Mouse (Mus musculus): ENCODE measurements around the gene Uri1. TPM values are rescaled to one million over a fixed set of nuclear protein-coding genes. Genes with fewer than 3 reads are reported as not detected.

Gene Uri1
- 37.5 and 37.6 TPM in 2 replicates for polyA plus RNA-seq (2015; fragmentation: Nextera tagmentation; extraction: Ambion mirVana)

DNA sequence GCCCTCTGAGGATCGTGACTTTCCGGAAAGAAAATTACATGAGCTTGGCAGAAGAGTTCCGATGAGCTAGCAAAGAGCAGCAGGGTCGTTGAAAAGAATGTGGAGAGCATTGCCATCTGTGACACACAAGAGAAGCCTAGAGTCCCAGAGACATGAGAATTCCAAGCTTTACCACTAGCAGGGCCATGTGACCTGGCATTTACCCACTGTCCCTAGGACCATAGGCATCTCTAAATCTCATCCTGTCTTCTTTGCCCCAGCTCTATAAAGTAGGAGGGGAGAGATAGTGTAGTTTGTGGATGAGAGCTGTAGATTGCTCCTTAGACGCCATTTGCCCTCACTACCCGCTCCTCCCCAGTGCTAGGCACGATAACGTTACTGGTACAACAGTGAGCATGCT is at the start of gene Uri1:
Gene Uri1 (minus strand): TSS at position 101 of the 400 bp plus-strand sequence.
- Histone ChIP-seq H3K4me1 (replicated peaks) (no peaks in the 10 kb centered on the region), H3K9ac (no peak within 1 kb of the TSS), H3K36me3 (no peaks in the 10 kb centered on the region), H3K4me2 (no peak within 1 kb of the TSS), H3K9me3 (no peaks in the 10 kb centered on the region), H3K27me3 (no peaks in the 10 kb centered on the region), H3K27ac (replicated peaks) (no peak within 1 kb of the TSS), H3K4me3 (no peak within 1 kb of the TSS)
- 93% methylated on average over 8 of the region's 8 CpGs for WGBS
- no peak for ATAC-seq (ENCODE audit: low FRiP score, low read depth)

DNA sequence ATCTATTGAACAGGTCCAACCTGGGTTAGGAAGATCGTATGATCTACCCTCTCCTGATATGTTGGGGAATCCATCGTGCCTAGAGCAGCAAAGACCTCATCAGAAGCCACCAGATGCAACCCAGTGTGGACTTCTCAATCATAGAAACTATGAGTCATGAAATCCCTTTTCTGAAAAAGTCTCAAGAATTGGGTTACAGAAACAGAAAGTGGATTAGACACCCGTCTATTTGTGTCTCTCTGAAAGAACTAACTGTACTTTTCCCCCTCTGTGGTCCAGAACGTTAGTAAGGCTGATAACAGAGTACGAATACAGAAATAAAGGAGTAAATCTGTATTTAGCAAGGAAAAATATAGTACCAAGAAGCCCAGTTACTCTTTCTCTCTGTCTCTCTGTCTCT is 47.7 kb upstream of the Uri1 start:
- H3K9me3 ChIP-seq = no peaks in the 10 kb centered on the region
- H3K27me3 ChIP-seq = no peaks in the 10 kb centered on the region; the same call in 1 of the 2 replicates
- H3K4me2 ChIP-seq = no peak overlapping the region
- H3K4me3 ChIP-seq = no peak overlapping the region
- no peak overlapping the region for H3K27ac ChIP-seq (replicated peaks)
- H3K4me1 ChIP-seq (replicated peaks) = peaks cover 14% of the 10 kb centered on the region
- no peak overlapping the region for H3K9ac ChIP-seq
- ATAC-seq (ENCODE audit: low FRiP score, low read depth) = no peak
- no peaks in the 10 kb centered on the region for H3K36me3 ChIP-seq
- WGBS = 83% methylated on average over 5 of the region's 5 CpGs

DNA sequence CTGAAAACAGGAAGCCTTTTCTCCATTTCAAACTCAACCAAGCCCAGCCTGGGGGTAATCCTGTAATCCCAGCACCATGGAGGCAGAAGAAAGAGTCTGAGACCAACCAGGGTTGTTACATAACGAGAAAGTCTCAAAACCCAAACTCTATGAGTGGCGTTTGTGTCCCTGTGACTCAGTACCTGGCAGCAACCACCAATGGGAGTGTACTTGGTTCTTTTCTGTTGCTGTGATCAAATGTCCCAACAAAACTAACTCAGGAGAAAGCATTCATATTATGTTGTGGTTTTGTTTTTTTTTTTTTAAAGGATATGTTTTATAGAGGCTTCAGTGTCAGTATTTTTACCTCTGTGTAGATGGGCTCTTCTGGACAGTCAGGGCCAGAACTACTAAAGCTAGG is 47.3 kb upstream of the Uri1 start:
- no peaks in the 10 kb centered on the region for H3K9me3 ChIP-seq
- H3K36me3 ChIP-seq = no peaks in the 10 kb centered on the region
- H3K9ac ChIP-seq = no peak overlapping the region
- no peak overlapping the region for H3K4me3 ChIP-seq
- no peaks in the 10 kb centered on the region; the same call in 1 of the 2 replicates for H3K27me3 ChIP-seq
- H3K4me1 ChIP-seq (replicated peaks) = peaks cover 14% of the 10 kb centered on the region
- no peak overlapping the region for H3K27ac ChIP-seq (replicated peaks)
- 68% methylated on average over 2 of the region's 2 CpGs for WGBS
- H3K4me2 ChIP-seq = no peak overlapping the region
- ATAC-seq (ENCODE audit: low FRiP score, low read depth) = no peak

DNA sequence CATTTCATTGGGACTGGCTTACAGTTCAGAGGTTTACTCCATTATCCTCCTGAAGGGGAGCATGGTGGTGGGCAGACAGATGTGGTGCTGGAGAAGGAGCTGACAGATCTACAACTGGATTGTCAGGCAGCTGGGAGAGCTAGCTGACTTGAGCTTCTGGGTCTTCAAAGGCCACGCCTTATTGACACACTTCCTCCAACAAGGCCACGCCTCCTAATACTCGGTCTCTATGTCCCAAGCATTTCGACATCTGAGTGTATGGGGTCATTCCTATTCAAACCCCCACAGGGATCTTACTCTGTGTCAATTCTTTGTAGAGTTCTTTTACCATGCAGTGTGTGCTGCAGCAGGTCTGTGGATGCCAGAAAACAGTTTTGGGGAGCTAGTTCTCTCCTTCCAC is 41.1 kb upstream of the Uri1 start:
- Histone ChIP-seq H3K4me1 (replicated peaks) (peaks cover 9% of the 10 kb centered on the region), H3K9ac (no peak overlapping the region), H3K27ac (replicated peaks) (no peak overlapping the region), H3K4me2 (no peak overlapping the region), H3K27me3 (no peaks in the 10 kb centered on the region), H3K9me3 (no peaks in the 10 kb centered on the region), H3K36me3 (no peaks in the 10 kb centered on the region), H3K4me3 (no peak overlapping the region)
- WGBS = 56% methylated on average over 4 of the region's 4 CpGs
- ATAC-seq (ENCODE audit: low FRiP score, low read depth) = no peak

DNA sequence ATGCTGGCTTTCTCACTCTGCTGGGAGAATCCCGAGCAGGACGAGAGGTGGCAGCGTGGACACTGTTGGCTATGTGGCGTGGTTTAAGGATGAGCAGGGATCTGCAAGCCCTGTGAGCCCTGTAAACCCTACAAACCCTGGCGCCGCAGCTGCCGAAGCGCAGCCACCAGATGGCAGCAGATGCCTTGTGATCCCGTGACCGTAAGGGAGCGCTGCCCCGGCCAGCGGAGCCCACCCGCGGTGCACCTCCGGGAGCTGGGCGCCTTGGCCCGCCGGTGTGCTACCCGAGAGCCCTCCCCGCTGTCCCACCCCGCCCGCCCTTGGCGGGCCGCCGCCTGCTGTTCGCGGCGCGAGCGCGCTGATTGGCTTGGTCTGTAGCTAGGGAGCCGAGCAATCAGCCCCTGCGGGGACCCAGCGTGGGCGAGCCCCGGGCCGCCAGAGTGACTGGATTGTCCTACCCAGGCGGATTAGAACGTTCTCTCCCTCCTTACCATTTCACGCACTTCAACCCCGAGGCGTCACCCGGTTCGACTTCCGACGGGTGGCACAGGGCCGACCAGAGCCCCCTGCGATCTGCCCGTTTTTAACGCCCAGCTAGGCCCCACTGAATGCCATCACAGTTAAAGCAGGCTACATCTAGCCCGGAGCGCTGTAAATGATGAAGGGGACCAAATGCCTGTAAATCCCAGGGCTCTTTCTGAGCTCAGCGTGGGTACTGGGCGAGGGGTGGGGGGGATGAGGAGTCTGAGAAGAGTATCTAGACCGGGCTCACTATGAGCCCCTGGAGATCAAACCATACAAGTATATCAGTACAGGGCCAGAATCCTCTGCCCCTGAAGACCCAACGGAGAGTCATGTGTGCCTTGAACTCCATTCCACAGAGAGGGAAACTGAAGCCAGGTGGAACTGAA is 38.0 kb upstream of the Uri1 start:
- H3K36me3 ChIP-seq = no peaks in the 10 kb centered on the region
- H3K27ac ChIP-seq (replicated peaks) = peak overlapping the region; percentile 71
- peak overlapping the region; percentile 95 for H3K4me2 ChIP-seq
- no peaks in the 10 kb centered on the region for H3K27me3 ChIP-seq
- ATAC-seq (ENCODE audit: low FRiP score, low read depth) = peak; percentile 89
- H3K4me1 ChIP-seq (replicated peaks) = peaks cover 9% of the 10 kb centered on the region
- H3K9ac ChIP-seq = peak overlapping the region; percentile 72
- peak overlapping the region; percentile 71 for H3K4me3 ChIP-seq
- 2% methylated on average over 54 of the region's 57 CpGs for WGBS
- no peaks in the 10 kb centered on the region for H3K9me3 ChIP-seq

DNA sequence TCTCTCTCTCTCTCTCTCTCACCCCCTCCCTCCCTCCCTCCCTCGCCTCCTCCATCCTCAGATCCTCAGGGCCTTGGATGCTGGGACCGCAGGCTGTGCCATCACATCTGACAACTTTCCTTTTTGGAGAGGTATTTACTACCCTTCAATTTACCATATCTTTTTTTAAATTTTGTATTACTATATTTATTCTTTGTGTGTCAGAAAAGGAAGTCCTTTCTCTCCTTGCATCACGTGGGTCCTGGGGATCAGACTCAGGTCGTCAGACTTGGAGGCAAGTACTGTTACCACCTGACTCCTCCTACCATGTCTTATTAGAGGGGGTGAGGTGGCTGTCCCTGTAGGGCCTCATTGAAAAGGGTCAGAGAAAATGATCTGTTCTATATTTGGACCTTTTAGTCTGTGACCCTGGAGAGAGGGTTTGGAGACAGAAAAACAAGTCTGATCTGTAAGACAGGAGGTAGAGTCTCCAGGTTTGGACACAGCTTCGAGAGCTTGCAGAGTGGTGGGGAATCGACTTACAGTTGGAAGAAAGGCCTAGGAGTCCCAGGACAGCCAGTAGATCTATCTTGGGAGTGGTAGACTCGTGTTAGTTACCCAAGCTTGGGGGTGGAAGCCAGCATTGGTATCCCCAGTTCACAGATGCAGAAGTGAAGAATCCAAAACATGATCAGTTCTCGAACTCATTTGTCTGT is 36.4 kb upstream of the Uri1 start:
- 77% methylated on average over 8 of the region's 8 CpGs for WGBS
- no peaks in the 10 kb centered on the region for H3K9me3 ChIP-seq
- H3K27me3 ChIP-seq = no peaks in the 10 kb centered on the region
- H3K4me2 ChIP-seq = no peak overlapping the region
- no peak overlapping the region for H3K27ac ChIP-seq (replicated peaks)
- H3K4me3 ChIP-seq = no peak overlapping the region
- H3K9ac ChIP-seq = no peak overlapping the region
- ATAC-seq (ENCODE audit: low FRiP score, low read depth) = no peak
- peaks cover 9% of the 10 kb centered on the region for H3K4me1 ChIP-seq (replicated peaks)
- H3K36me3 ChIP-seq = no peaks in the 10 kb centered on the region

DNA sequence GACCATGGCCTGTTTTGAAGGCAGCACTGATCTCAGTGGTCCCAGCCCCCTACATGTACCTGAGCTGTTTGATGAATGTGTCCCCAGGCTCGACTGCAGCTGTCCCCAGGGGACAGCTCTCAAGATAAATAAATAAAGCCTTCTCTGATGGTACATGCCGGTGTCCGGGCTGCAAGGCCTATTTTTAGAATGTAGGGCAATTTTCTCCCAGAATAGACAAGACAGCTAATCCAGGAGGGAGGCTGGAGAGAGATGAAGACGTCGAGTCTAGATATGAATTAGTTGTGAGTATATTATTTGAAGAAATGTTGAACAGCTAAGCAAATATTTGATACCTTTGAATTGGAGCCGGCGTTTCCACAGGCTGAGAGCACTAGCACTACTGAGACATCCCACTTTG is 35.7 kb upstream of the Uri1 start:
- no peak overlapping the region for H3K4me3 ChIP-seq
- no peaks in the 10 kb centered on the region for H3K27me3 ChIP-seq
- peaks cover 9% of the 10 kb centered on the region for H3K4me1 ChIP-seq (replicated peaks)
- ATAC-seq (ENCODE audit: low FRiP score, low read depth) = no peak
- H3K4me2 ChIP-seq = no peak overlapping the region
- H3K36me3 ChIP-seq = no peaks in the 10 kb centered on the region
- H3K27ac ChIP-seq (replicated peaks) = no peak overlapping the region
- H3K9me3 ChIP-seq = no peaks in the 10 kb centered on the region
- WGBS = 55% methylated on average over 7 of the region's 7 CpGs
- H3K9ac ChIP-seq = no peak overlapping the region

DNA sequence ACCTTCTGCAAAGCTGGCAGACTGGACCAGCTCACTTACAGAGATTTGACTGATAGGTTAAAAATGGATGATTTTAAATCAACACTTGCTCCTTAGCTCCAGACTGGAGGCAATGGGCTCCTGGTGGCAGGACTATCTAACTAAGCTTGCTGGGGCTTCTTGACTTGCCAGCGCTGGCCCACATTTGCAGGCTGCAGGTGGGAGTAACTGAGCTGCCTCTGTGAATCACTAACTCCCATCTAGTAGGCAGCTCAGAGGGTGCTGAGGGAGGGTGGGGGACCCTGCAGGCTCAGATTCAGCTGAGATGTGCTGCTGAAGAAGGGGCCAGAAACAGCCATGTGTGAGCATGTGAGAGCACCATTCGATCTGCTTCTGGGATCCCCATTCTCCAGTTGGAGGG is 32.6 kb upstream of the Uri1 start:
- Histone ChIP-seq H3K27me3 (no peaks in the 10 kb centered on the region), H3K9me3 (no peaks in the 10 kb centered on the region), H3K4me2 (no peak overlapping the region), H3K4me3 (no peak overlapping the region), H3K9ac (no peak overlapping the region), H3K4me1 (replicated peaks) (peaks cover 5% of the 10 kb centered on the region; the same call in 1 of the 2 replicates), H3K36me3 (no peaks in the 10 kb centered on the region), H3K27ac (replicated peaks) (no peak overlapping the region)
- WGBS = 94% methylated on average over 2 of the region's 2 CpGs
- no peak for ATAC-seq (ENCODE audit: low FRiP score, low read depth)

DNA sequence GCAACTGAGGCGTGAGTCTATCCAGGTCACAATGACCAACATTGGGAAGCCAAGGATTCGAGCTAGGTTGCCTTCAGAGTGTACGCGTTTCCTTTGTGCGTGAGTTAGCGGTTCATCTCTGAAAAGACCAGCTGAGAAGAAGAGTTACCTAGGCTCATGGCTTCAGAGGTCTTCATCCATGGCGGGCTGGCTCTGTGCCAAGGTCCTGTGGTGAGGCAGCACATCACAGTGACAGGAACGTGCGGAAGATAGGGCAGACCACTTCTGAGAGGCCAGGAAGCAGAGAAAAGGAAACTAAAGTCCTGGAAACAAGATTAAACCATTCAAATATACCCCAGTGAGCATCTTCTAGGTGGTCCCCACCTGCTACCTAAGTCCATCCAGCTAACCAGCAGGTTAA is 30.9 kb upstream of the Uri1 start:
- no peak overlapping the region for H3K27ac ChIP-seq (replicated peaks)
- 83% methylated on average over 9 of the region's 9 CpGs for WGBS
- H3K27me3 ChIP-seq = no peaks in the 10 kb centered on the region
- H3K9me3 ChIP-seq = no peaks in the 10 kb centered on the region
- H3K4me1 ChIP-seq (replicated peaks) = no peaks in the 10 kb centered on the region
- no peak for ATAC-seq (ENCODE audit: low FRiP score, low read depth)
- no peaks in the 10 kb centered on the region for H3K36me3 ChIP-seq
- H3K4me2 ChIP-seq = no peak overlapping the region
- H3K9ac ChIP-seq = no peak overlapping the region
- no peak overlapping the region for H3K4me3 ChIP-seq

DNA sequence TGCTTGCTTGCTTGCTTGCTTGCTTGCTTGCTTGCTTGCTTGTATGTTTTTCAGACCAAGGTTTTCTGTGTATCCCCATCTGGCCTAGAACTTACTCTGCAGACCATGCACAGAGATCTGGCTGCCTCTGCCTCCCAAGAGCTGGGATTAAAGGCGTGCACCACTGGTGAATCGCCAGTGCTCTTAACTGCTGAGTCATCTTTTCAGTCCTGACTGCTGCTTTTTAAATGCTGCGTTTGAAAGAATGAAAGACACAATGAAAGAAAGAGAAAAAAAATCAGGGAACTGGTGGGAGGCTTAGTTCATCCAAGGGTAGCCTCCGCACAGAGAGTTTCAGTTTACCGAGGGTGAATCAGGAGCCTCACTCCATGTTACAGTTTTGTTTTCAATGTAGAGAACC is 23.9 kb upstream of the Uri1 start:
- Histone ChIP-seq H3K27ac (replicated peaks) (no peak overlapping the region), H3K27me3 (no peaks in the 10 kb centered on the region), H3K36me3 (no peaks in the 10 kb centered on the region), H3K4me2 (no peak overlapping the region), H3K9ac (no peak overlapping the region), H3K4me3 (no peak overlapping the region), H3K9me3 (no peaks in the 10 kb centered on the region), H3K4me1 (replicated peaks) (no peaks in the 10 kb centered on the region)
- ATAC-seq (ENCODE audit: low FRiP score, low read depth) = no peak
- WGBS = 64% methylated on average over 5 of the region's 5 CpGs

DNA sequence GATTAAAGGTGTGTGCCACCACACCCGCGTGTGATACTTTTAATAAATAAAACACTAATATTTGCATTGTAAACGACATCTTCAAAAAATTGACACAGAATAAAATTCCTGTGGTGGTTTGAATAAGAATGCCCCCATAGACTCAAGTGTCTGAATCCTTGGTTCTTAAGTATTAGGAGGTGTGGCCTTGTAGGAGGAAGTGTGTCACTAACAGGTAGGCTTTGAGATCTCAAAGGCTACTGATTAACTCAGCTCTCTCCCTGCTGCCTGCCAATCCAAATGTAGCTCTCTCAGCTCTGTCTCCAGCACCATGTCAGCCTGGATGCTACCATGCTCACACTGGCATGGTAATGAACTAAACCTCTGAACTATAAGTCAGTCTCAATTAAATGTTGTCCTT is 17.9 kb upstream of the Uri1 start:
- H3K27ac ChIP-seq (replicated peaks) = no peak overlapping the region
- no peaks in the 10 kb centered on the region for H3K36me3 ChIP-seq
- 86% methylated on average over 3 of the region's 3 CpGs for WGBS
- H3K4me1 ChIP-seq (replicated peaks) = no peaks in the 10 kb centered on the region
- no peak overlapping the region for H3K4me3 ChIP-seq
- no peak overlapping the region for H3K4me2 ChIP-seq
- no peaks in the 10 kb centered on the region for H3K27me3 ChIP-seq
- no peak overlapping the region for H3K9ac ChIP-seq
- H3K9me3 ChIP-seq = no peaks in the 10 kb centered on the region
- ATAC-seq (ENCODE audit: low FRiP score, low read depth) = no peak

DNA sequence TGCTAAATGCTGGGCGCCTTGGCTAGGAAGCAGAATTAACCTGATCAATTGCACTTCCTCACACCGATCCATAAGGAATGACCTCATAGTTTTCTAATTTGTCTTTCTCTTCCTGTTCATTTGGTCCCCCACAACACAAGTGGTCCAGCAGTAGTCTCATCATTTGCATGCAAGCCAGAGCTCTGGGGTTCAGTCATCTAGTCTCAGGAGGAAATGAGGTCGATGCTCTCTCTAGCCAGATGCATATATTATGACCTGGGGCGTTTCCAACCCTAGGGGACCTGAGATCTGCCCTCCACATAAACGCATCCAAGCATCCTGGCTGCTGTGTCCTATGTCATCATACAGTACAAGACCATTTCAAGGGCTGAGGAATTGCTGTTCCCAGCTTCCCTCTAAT is 14.2 kb upstream of the Uri1 start:
- H3K27ac ChIP-seq (replicated peaks) = no peak overlapping the region
- no peaks in the 10 kb centered on the region for H3K27me3 ChIP-seq
- H3K4me1 ChIP-seq (replicated peaks) = no peaks in the 10 kb centered on the region
- H3K9me3 ChIP-seq = no peaks in the 10 kb centered on the region
- H3K9ac ChIP-seq = no peak overlapping the region
- H3K4me2 ChIP-seq = no peak overlapping the region
- H3K36me3 ChIP-seq = no peaks in the 10 kb centered on the region
- 77% methylated on average over 5 of the region's 5 CpGs for WGBS
- H3K4me3 ChIP-seq = no peak overlapping the region
- ATAC-seq (ENCODE audit: low FRiP score, low read depth) = no peak
